Mouse (Mus musculus) layer of hippocampus, postnatal 10 days (tissue): ENCODE data around the gene Tmem30b. TPM values are rescaled to one million over a fixed set of nuclear protein-coding genes. Genes with fewer than 3 reads are reported as not detected.
"Not testable (repeated sequence)": the region's sequence is repeated elsewhere in the genome, so short reads cannot be mapped to it uniquely, and the experiment has no call there.

ENCODE experiments used
- DNase-seq, 2 experiments: peaks; one replicate each; pipeline ENCODE4 v3.0.0; 2021; ENCODE audit warnings: low spot score in 2 of 2
- total RNA-seq, 2 experiments: library from RNA; stranded (reverse); gene quantifications; 2 replicates each; pipeline ENCODE4 v1.2.3; 2021

Gene Tmem30b
- total RNA-seq, 2 experiments from 2014 or later: 0.13 TPM; not detected in 1

- DNase-seq: no peak
Measured at GRCm38 (mm10) chr12:73560091-73560490, 13.9 kb upstream of the Tmem30b start.

GRCm38 (mm10) chr12:73558525-73559195 is 12.5 kb upstream of the Tmem30b start:
- DNase-seq: no peak

- DNase-seq: peak; percentile 74 to 82
Measured at GRCm38 (mm10) chr12:73554155-73554554, 8.0 kb upstream of the Tmem30b start.

GRCm38 (mm10) chr12:73548259-73548658 is 2.1 kb upstream of the Tmem30b start:
- DNase-seq: no peak

GRCm38 (mm10) chr12:73547646-73548045 is 1.5 kb upstream of the Tmem30b start:
- no peak for DNase-seq

GRCm38 (mm10) chr12:73545672-73546085 is 513 bp downstream of the Tmem30b start:
- DNase-seq: peak; percentile 25 to 30

GRCm38 (mm10) chr12:73544736-73545671 is 1.2 kb downstream of the Tmem30b start:
- DNase-seq: no peak

GRCm38 (mm10) chr12:73543191-73543590 is 3.0 kb downstream of the Tmem30b start:
- no peak for DNase-seq

GRCm38 (mm10) chr12:73540402-73540801 is 5.8 kb downstream of the Tmem30b start:
- no peak for DNase-seq

- DNase-seq: no peak
Measured at GRCm38 (mm10) chr12:73539151-73539550, 7.0 kb downstream of the Tmem30b start.

GRCm38 (mm10) chr12:73538139-73538508 is 8.1 kb downstream of the Tmem30b start:
- DNase-seq: not testable (repeated sequence)

GRCm38 (mm10) chr12:73537499-73538138 is 8.6 kb downstream of the Tmem30b start:
- DNase-seq: no peak

- DNase-seq: peak; percentile 69 to 72
Measured at GRCm38 (mm10) chr12:73534591-73534990, 11.6 kb downstream of the Tmem30b start.

GRCm38 (mm10) chr12:73531889-73532479 is 14.2 kb downstream of the Tmem30b start:
- DNase-seq: no peak

GRCm38 (mm10) chr12:73529590-73529989 is 16.6 kb downstream of the Tmem30b start:
- no peak for DNase-seq

GRCm38 (mm10) chr12:73529131-73529530 is 17.1 kb downstream of the Tmem30b start:
- DNase-seq: no peak

GRCm38 (mm10) chr12:73528142-73528541 is 18.1 kb downstream of the Tmem30b start:
- not testable (repeated sequence) for DNase-seq

GRCm38 (mm10) chr12:73525254-73525885 is 20.8 kb downstream of the Tmem30b start:
- no peak for DNase-seq

GRCm38 (mm10) chr12:73523066-73523465 is 23.1 kb downstream of the Tmem30b start:
- no peak for DNase-seq

GRCm38 (mm10) chr12:73521944-73522343 is 24.2 kb downstream of the Tmem30b start:
- DNase-seq: no peak
